Mouse (Mus musculus) heart, adult 11 months (tissue): ENCODE data around the gene Ccdc17.

ENCODE experiments used
- DNase-seq: peaks from one replicate; pipeline ENCODE4 v3.0.0; 2022

Ccdc17 gene

GRCm38 (mm10) chr4:116596379-116596778 is at the start of gene Ccdc17:
TSS of gene Ccdc17 (plus strand) at chr4:116596654.
- DNase-seq, result no peak

- no peak for DNase-seq
Measured at GRCm38 (mm10) chr4:116550432-116550831, 46.0 kb upstream of the Ccdc17 start.

GRCm38 (mm10) chr4:116553035-116553434 is 43.4 kb upstream of the Ccdc17 start:
- no peak for DNase-seq

- peak; percentile 96 for DNase-seq
Measured at GRCm38 (mm10) chr4:116555413-116556300, 40.8 kb upstream of the Ccdc17 start, which contains the start of gene Tmem69. TSS of gene Tmem69 (minus strand) at chr4:116555936.

- peak; percentile 99 for DNase-seq
Measured at GRCm38 (mm10) chr4:116556561-116557305, 39.7 kb upstream of the Ccdc17 start.

GRCm38 (mm10) chr4:116557306-116558121 is 38.9 kb upstream of the Ccdc17 start, which contains the start of gene Gpbp1l1:
TSS of gene Gpbp1l1 (plus strand) at chr4:116557658.
- DNase-seq, result peak; percentile 100

- DNase-seq, result peak; percentile 5
Measured at GRCm38 (mm10) chr4:116558151-116558882, 38.1 kb upstream of the Ccdc17 start.

- no peak for DNase-seq
Measured at GRCm38 (mm10) chr4:116595793-116596192, 661 bp upstream of the Ccdc17 start.

GRCm38 (mm10) chr4:116596978-116597881 is 776 bp downstream of the Ccdc17 start:
- DNase-seq, result peak; percentile 99

GRCm38 (mm10) chr4:116612621-116613020 is 16.2 kb downstream of the Ccdc17 start:
- DNase-seq, result no peak

GRCm38 (mm10) chr4:116615237-116615636 is 18.8 kb downstream of the Ccdc17 start:
- DNase-seq, result no peak

GRCm38 (mm10) chr4:116624831-116625230 is 28.4 kb downstream of the Ccdc17 start:
- DNase-seq, result peak; percentile 79

- DNase-seq, result peak; percentile 98
Measured at GRCm38 (mm10) chr4:116626658-116627358, 30.4 kb downstream of the Ccdc17 start.

GRCm38 (mm10) chr4:116627359-116627716 is 30.9 kb downstream of the Ccdc17 start:
- DNase-seq, result peak; percentile 99

- DNase-seq, result peak; percentile 99
Measured at GRCm38 (mm10) chr4:116627722-116628662, 31.5 kb downstream of the Ccdc17 start, which contains the start of gene Nasp. TSS of gene Nasp (minus strand) at chr4:116627941.

- peak; percentile 34 for DNase-seq
Measured at GRCm38 (mm10) chr4:116635197-116635596, 38.7 kb downstream of the Ccdc17 start.

- DNase-seq, result peak; percentile 85
Measured at GRCm38 (mm10) chr4:116638821-116639220, 42.4 kb downstream of the Ccdc17 start.

GRCm38 (mm10) chr4:116642071-116642470 is 45.6 kb downstream of the Ccdc17 start:
- DNase-seq, result no peak

GRCm38 (mm10) chr4:116644326-116644725 is 47.9 kb downstream of the Ccdc17 start:
- no peak for DNase-seq
